Mouse (Mus musculus): ENCODE results near the gene Arhgef28.

Gene Arhgef28

DNA sequence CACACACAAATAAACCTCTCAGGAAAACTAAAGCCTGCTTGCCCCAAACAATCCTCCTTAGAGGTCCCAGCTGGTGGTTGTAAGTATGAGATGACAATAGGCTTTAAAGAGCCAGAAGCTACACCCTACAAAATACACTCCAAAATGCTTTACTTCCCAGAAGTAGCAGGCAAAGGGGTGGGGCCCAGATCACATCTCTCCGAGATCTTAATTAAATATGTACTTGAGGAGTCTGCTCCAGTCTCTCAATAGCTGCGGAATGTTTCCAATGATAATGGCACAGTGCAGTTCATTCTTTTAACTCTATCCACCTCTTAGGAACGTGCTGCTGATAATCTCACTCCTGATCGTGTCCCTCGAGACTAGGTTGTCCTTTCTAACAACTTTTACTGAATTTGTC is 240.2 kb downstream of the Arhgef28 start:
- no peak for DNase-seq (ENCODE audit: low spot score in 2 of 2)

DNA sequence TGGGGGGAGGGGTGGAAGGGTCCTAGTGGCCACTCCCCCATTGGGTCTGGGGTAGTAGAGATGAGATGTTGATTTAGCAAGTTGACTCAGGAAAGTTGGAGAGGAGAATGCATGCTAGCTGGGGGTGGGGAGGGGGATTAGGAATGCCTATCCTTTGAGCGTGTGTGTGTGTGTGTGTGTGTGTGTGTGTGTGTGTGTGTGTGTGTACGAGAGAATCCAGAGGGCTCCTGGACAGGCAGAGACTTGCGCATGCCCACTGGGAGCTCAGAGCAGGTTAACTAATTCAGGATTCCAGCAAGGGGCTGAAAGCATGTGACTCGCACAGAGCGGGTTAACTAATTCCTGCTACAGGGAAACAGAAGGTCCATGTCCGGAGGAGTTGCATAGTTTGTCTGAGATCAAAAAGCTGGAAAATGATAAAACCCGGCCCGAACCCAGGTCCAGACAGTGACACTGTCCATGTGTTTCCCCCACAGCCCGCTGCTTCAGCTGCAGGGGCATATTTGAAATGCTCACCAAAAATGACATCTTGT is 241.3 kb downstream of the Arhgef28 start:
- no peak for DNase-seq (ENCODE audit: low spot score in 2 of 2)

DNA sequence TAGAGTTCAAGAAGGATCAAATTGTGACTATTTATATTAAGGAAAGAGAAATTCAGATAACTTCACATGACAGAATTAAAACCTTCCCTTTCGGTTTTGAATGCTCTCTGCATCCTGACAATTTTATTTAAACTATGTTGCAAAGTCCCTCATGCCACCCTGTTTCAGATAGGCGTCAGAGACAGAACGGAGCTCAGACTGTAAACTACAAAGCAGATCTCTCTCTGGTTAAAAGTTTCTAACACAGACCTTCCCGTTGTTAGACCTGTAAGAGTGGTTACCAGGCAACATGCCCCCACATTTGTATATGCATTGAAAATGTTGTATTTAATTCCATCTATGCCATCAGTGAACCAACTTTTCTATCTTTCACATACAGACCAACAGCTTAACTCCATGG is 246.1 kb downstream of the Arhgef28 start:
- no peak for DNase-seq (ENCODE audit: low spot score in 2 of 2)

DNA sequence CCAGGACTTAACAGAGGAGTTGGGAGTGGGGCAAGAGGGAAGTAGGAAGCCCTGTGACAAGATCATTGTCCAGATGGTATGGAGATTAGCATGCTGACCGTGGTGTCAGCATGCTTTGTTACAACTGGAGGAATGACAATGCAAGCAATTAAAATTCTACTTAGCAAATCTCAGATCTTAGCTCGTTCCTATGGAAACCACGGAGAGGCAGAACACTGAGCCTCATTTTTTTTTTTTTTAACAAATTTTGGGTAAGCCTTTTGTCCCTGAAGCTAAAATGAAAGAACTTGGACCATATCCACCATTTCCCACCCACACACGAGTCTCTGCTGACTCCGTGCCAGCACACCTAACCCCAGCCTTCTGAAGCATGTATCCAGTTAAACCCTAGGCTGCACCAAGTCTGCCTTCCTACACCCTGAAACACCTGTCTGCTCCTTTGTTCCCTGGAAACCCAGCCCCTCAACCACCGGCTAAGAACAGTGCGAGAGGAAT is 246.8 kb downstream of the Arhgef28 start:
- DNase-seq (ENCODE audit: low spot score in 2 of 2): peak; percentile 56 to 58

DNA sequence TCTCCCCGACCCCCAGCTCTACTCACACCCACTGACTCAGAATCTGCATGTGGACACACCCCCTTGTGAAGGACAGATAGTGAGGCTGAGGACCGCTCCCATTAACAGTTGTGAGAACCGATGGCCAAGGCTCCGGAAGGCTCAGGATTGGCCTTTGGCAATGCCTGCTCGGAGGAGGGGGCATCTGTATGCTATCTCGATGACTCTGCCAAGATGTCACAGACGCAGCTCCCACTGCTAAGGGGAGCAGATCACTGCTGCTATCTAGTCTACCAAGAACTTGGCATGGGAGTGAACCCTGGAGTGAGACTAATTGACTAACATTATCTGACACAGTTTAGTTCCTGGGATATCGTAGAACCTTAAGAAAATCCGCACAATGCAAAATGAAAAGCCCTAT is 250.5 kb downstream of the Arhgef28 start:
- DNase-seq (ENCODE audit: low spot score in 2 of 2): no peak

DNA sequence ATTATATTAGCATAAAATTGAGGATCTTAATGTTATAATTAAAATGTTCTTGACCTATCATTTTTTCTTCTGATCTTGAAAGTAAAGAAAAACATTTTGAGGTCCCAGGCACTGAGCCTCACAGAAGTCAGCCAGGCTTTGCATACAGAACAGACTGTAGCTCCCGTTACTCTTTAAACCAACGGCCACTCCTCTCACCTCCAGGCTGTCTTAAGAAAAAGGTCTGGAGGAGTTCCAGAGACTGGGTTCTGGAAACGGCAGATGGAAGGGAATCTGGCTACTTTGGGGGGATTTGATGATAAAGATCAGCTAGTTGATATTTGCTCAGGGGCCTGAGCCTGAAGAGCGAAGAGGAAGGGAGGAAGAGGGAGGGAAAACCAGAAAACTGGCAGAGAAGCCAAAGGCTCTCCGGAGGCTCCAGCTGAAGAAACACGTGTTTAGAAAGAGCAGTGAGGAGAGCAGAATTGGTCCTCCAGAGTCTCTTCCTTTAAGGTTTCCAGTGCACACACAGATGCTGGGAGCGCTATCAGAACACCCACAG is 251.2 kb downstream of the Arhgef28 start:
- no peak for DNase-seq (ENCODE audit: low spot score in 2 of 2)

DNA sequence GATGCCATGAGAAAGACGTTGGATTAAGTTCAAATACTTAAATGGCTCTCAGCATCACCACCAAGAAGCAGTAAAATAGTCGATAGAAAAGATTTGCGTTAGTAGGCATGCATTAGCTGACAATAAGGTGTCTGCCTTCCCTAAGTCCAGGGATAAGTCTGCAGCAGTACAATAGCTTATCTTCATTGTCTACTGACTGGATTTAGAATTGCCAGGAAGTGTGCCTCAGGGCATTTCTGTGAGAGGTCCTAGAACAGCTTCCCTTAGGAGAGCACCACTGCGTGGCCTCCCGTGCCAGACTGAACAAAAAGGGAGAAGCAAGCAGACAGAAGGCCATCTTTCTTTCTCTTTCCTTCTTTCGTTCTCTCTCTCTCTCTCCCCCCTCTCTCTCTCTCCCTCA is 252.2 kb downstream of the Arhgef28 start:
- no peak for DNase-seq (ENCODE audit: low spot score in 2 of 2)

DNA sequence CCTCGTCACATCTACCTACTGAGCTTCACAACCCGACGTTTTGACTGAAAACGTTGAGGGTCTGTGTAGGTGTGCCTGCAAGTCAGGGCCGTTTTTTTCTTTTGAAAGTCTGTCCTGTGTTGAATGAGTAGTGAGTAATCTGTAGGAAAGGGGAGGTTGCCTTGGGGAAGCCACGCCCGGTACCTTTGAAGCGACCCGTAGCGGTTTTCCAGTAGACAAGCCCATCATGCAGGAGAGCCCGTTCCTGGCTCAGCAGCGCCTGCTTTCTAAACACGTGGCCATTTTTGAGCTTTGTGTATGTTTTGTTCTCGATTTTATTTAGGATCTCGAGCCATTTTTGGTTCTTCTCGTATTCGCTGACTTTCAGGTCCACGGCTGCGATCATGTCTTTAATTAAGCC is 252.7 kb downstream of the Arhgef28 start:
- no peak for DNase-seq (ENCODE audit: low spot score in 2 of 2)

DNA sequence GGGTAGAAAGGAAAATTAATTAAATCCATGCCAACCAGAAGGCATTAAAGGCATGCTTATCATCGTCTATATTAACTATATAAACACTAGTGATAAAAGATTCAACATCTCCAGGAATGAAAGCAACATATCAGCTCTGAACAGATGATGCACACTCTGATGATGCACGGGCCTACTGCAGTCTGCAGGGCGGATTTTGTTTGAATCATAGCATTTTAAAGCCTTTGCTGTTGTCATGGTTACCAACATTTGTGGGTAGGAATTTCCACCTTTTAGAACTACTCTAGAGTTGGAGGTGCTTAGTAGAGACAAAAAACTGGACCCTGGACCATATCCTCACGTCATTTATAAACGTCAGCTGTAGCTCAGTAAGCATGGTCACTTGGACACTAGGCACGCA is 257.4 kb downstream of the Arhgef28 start:
- DNase-seq (ENCODE audit: low spot score in 2 of 2): no peak

DNA sequence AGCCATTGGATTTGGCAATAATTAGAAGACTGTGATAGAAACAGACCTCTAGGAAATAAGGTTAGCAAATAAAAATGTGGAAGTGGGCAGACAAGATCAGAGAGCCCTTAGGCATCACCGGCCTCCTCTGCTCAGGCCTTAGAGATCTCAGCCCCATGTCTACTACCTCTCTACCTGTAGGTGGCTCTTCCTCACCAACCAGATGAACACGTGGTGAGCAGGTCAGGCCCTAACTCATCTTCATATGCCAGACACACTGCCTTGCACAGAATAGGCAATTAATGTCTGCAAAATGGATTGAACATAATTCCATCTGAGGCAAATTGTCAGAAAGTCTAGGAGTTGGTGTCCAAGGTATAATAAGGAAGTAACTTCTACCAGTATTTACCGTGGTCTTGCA is 258.6 kb downstream of the Arhgef28 start:
- DNase-seq (ENCODE audit: low spot score in 2 of 2): no peak

DNA sequence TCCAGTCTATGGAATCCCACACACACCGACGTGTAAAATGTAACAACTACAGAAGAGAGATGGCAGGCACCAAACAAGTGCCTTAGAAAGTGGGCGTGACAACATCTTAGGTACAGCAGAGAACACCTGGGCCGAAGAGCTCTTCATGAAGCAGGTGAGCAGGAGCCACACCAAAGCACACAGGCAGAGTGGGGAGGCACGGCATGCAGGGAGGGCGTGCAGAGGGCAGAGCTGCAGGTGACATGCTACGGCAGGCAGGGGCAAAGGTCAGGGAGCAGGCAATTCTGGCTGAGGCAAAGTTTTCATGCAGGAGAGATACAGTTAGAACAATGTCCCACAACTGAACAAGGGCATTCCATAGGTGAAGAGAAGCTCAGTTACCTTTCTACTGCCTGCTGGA is 259.8 kb downstream of the Arhgef28 start:
- no peak for DNase-seq (ENCODE audit: low spot score in 2 of 2)

DNA sequence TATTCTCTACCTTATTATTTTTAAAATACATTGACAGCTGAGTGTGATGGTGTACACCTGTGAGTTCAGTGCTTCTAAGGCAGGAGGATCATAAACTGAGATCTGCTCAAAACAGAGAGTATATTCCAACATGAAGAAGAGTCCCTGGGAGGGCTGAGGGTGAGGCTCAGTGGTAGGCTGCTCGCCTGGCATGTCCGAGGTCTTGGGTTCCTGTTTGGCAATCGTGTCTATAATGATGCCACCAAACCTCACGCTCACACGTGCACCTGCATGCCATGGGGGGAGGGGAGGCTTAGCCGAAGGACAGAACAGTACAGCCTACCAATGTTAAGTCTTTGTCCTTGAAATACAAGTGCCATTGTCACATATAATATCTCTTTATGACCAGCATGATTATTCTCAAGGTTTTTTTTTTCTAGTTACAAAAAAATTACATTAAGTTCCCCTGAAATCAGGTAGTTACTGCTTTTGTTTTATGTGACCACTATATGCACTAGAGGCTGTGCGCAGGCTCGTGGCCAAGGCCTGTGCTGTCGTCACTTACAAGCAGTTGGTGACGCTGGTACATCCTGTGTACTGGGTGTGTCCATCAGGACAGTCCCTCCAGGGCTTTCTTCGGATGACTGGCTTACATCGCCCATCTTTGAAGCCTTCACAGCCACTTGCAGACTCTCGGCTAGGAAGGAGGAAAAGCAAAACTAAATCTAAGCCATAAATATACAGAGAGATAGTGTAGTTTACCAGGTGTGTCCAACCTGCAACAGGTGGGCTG is 264.1 kb downstream of the Arhgef28 start:
- no peak for DNase-seq (ENCODE audit: low spot score in 2 of 2)

DNA sequence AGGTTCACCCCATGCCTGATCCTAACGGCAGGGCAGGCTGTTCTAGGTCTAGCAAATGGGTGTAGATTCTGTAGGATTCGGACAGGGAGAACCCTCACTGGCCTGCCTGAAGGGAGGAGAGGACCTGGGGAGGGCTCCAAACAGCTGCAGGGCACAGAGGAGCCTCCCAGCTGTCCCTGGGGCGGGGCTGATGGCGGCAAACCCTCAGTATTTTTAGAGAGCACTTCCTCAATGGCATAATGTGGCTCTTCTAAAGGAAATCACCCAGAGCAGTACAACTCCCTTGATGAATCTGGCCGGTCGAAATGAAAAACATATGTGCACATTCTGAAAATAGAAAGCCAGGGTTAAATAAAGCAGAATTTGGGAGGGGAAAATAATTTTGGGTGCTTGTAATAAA is 265.1 kb downstream of the Arhgef28 start:
- no peak for DNase-seq (ENCODE audit: low spot score in 2 of 2)

DNA sequence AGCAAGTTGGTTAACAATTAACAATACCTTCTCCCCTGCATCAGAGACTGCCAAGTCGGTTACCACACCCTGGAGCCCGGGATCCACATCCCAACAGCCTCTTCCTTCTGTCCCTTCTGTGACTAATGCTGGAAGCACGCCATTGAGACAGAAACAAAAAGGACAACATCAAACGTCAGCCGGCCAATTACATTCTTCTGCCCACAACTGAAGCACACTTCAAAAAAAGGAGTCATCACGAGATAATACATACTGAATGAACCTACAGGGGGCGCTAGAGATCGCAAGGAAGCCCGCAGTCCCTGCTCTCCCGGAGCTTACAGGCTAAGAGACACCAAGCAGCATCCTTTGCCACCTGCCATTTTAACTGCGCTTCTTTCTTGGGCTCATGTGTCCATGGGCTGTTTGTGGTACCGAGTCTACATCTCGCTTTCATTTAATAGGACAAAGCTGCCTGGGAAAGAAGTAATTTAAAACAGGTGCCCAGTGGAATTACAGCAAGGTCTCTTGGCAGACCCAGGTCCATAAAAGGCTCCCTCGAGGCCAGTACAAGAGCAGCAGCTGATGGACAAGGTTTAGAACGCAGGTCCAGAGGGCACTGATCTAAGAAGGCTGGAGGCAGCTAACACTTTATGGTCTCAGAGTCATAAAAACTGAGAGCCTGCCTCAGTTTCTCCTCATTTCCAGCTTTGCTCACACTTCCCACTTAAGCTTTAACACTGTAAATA is 266.6 kb downstream of the Arhgef28 start:
- DNase-seq (ENCODE audit: low spot score in 2 of 2): peak; percentile 52 to 59

DNA sequence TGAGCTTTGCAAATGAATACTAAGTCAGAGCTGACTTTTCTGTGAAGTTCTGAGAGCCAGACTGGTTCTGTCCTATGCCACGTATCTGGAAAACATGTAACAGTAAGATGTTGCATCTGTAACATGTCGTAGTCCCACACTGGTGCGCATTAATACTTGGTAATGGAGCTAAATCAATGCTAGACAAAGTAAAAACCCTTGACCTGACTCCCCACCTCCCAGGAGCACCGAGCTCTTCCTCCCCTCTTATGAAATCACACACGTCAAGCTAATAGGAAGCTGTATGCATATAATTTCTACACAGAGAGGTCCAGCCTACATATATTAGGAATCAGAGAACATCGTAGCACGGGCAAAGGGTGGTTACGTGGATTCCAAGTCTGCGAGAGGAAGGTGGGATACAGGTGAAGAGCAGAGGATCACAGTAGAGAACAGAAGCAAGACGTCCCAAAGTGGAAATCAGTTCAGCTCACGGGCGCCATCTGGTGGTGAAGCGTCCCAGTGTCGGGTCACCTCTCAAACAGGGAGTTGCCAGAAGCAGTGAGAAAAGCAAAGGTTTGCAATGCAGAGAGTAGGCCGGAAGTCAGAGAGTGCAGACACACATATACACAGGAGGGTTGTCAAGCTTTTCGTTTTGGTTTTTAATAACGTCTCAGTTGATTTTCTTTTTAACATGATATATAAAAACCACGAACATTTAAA is 267.5 kb downstream of the Arhgef28 start:
- peak; percentile 90 to 94 for DNase-seq (ENCODE audit: low spot score in 2 of 2)

DNA sequence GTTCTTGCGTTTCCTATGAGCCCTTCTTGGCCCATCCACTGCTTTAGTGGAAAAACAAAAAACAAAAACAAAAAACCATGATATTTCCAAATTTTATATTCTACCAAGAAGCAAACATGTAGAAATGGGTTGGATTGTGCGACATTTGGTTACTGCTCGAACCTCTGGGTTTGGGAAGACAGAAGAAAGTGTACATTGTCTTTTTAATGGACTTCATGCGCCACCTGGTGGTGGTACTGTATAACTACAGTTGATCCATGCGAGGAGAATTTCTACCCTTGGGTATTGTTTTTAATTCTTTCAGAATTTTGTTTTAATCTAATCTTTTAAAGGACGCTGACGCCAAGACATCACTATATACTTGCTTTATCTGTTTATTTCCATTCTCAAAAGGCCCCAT is 268.3 kb downstream of the Arhgef28 start:
- DNase-seq (ENCODE audit: low spot score in 2 of 2): peak; percentile 65 to 85

DNA sequence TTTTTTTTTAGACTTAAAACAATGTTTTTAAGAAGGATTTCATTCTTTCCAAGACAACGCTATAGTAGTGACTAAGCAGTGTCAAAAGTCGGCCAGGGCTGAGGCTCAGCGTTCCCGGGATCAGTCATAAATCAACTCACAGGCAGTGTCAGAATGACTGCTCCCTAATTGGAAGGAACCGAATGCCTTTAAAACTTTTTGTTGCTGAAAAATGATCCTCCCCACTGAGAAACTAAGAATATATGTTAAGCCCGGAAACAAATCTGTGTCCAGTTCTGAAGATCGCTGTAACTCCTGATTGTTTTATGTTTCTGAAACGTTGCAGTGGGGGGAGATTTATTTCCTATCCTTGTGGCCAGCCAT is 278.1 kb downstream of the Arhgef28 start:
- DNase-seq (ENCODE audit: low spot score in 2 of 2): no peak

DNA sequence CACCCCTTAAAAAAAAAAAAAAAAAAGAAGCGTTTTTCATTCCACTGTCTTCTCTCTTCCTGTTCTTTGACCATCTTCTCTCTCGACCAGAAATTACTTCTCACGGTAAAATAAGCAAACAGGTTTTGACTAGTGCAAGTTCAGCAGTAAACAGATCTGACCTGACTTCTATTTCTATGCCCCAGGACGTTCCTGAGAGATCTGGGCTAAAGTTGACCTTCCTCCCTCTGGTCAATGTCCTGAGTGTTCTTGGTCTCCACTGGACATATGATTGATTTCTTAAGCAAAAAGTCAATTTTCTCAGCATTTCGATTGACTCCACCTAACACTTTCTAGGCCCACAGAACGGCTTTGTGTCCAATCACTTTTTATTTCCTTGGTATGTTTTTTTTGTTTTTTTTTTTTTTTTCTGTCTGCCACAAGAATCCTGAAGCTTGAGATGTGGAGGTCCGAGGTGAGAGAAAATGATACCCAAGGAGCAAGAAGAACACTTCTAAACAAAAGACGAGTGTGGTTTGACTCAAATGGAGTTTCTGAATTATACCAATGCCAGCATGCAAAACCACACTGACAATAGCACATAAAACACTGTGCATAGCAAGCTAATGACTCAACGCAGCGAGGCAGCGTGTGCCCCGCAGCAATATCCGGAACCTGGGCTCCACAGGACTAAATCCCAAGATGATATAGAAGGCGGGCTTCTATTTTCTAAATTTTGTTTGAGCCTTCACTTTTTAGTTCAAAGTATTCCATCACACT is 278.7 kb downstream of the Arhgef28 start:
- no peak for DNase-seq (ENCODE audit: low spot score in 2 of 2)

DNA sequence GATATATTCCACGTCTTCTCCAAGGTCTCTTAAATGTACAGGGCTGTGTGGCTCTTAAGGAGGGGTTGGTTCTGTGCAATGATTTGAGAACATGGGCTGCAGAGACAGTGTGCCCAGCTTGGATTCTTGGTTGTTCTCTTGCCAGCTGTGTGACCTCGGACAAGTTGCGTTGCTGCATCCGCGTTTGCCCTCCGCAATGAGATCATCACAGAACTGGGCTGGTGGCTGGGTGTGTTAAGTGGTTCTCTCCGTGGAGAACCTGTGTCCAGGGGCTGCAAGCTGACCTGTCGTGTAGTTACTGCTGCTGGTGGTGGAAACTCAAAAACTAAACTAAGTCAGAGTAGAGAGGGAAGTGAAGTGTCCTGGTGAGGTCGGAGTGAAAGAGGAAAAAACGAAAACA is 279.9 kb downstream of the Arhgef28 start:
- no peak for DNase-seq (ENCODE audit: low spot score in 2 of 2)

DNA sequence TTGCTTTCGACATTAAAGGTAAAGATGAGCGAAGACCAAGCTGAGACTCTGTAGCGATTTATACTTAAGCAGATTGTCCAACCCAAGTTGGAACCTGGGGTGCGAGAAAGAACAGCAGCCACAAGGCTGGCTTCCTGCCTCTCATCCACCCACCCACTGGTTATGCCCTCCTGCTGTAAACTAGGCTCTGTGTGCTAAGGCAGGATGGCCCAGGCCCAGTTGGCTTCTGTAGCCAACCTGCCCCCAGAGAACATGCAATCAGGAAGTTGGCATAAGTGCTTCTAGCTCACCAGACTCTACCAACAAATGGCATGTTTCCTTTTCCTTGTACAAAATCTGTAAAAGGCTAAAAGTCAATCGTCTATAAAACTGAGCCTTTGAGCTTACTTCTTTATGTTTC is 283.2 kb downstream of the Arhgef28 start:
- DNase-seq (ENCODE audit: low spot score in 2 of 2): no peak

DNA sequence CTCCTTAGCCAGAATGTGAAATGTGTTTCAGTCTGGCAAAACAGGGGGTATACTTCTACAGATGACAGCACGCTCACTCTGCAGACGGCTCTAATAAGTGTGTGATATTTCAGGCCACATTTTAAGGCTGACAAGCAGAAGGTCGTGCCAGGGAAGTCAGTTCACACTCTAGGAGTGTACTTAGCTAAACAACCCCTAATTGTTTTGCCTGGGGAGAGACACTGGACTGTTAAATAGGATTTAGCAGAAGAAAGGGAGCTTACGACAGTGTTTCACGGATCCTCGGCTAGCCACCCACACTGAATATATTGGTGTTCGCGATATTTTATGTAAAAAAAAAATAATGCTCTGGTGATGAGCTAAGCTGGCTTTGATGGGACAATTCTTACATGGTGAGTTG is 286.6 kb downstream of the Arhgef28 start:
- no peak for DNase-seq (ENCODE audit: low spot score in 2 of 2)
